Mouse (Mus musculus) liver, embryonic 11.5 days (tissue): Measurements from ENCODE around the gene Anapc15. TPM values are rescaled to one million over a fixed set of nuclear protein-coding genes. Genes with fewer than 3 reads are reported as not detected.
"Not testable (repeated sequence)": the region's sequence is repeated elsewhere in the genome, so short reads cannot be mapped to it uniquely, and the experiment has no call there.

Source experiments
- ATAC-seq: fragments of 200-750 bp; cut with Nextera tagmentation; replicated peaks from 2 replicates; pipeline ENCODE4 v1.8.0; 2017; ENCODE audit warnings: moderate number of reproducible peaks, mild to moderate bottlenecking, moderate TSS enrichment, moderate library complexity; ENCODE audit not compliant: low FRiP score
- DNase-seq: peaks from one replicate; pipeline ENCODE4 v3.0.0-alpha.2; 2017; ENCODE audit warnings: low spot score
- H3K27ac ChIP-seq: fragments of 300-500 bp; sonication (generic); 2 replicates; pipeline ENCODE4 v1.5.1; 2014; ENCODE audit warnings: mild to moderate bottlenecking, low read depth, low read length, control low read depth
- H3K27me3 ChIP-seq: fragments of 300-500 bp; sonication (generic); replicated peaks from 2 replicates; pipeline ENCODE4 v1.6.1; 2014; ENCODE audit warnings: low read length, mixed read lengths; ENCODE audit not compliant: control insufficient read depth, insufficient read depth
- H3K36me3 ChIP-seq: fragments of 300-500 bp; sonication (generic); 2 replicates; pipeline ENCODE4 v1.6.1; 2014; ENCODE audit warnings: mild to moderate bottlenecking, low read length, moderate library complexity, mixed read lengths; ENCODE audit not compliant: control insufficient read depth, insufficient read depth
- H3K4me1 ChIP-seq: fragments of 300-500 bp; sonication (generic); replicated peaks from 2 replicates; pipeline ENCODE4 v1.6.1; 2014; ENCODE audit warnings: low read length, mixed read lengths; ENCODE audit not compliant: control insufficient read depth, insufficient read depth
- H3K4me2 ChIP-seq: fragments of 300-500 bp; sonication (generic); 2 replicates; pipeline ENCODE4 v1.6.1; 2014; ENCODE audit warnings: mild to moderate bottlenecking, control low read depth, moderate library complexity
- H3K4me3 ChIP-seq: fragments of 300-500 bp; sonication (generic); 2 replicates; pipeline ENCODE4 v1.5.1; 2014; ENCODE audit warnings: low read depth, low read length, control low read depth
- H3K9ac ChIP-seq: fragments of 300-500 bp; sonication (generic); 2 replicates; pipeline ENCODE4 v1.6.1; 2014; ENCODE audit warnings: low read depth, low read length, control low read depth
- H3K9me3 ChIP-seq: fragments of 300-500 bp; sonication (generic); 2 replicates; pipeline ENCODE4 v1.6.1; 2016; ENCODE audit warnings: low read length, inconsistent platforms, mixed read lengths; ENCODE audit not compliant: control insufficient read depth
- WGBS: fragments of 180-500 bp; shearing (Covaris S2); extraction: QIAGEN DNeasy Blood & Tissue Kit; methylation state at CpG from one replicate; pipeline ENCODE4 v1.1.7; 2014; 5-methylcytosine and 5-hydroxymethylcytosine counted together
- microRNA-seq: library from miRNA; unstranded; fragments of <30 nt; microRNA quantifications from one replicate; pipeline ENCODE4, GENCODE M21; 2017; ENCODE audit warnings: borderline number of aligned reads
- polyA plus RNA-seq: library from polyadenylated mRNA; unstranded; fragments of >200 nt; fragmentation: Nextera tagmentation; extraction: Ambion mirVana; gene quantifications from 2 replicates; pipeline ENCODE4 v1.2.1, GENCODE M21; 2014

The Anapc15 gene
- polyA plus RNA-seq, 1 experiment from 2014 or later: 96.2 TPM

GRCm38 (mm10) chr7:101939758-101940157 is 76.2 kb downstream of the Anapc15 start:
- no peak overlapping the region for H3K4me2 ChIP-seq
- 91% methylated on average over 4 of the region's 4 CpGs for WGBS
- no peak overlapping the region for H3K27ac ChIP-seq
- DNase-seq (no peak), ATAC-seq (no peak)
- H3K9ac ChIP-seq: no peak overlapping the region
- peaks cover 5% of the 10 kb centered on the region for H3K4me1 ChIP-seq
- H3K36me3 ChIP-seq: peaks cover 5% of the 10 kb centered on the region; the same call in 1 of the 2 replicates
- no peaks in the 10 kb centered on the region for H3K9me3 ChIP-seq
- H3K27me3 ChIP-seq: no peaks in the 10 kb centered on the region
- H3K4me3 ChIP-seq: no peak overlapping the region

- H3K9me3 ChIP-seq, H3K4me2 ChIP-seq, H3K4me1 ChIP-seq, H3K9ac ChIP-seq, H3K36me3 ChIP-seq, H3K27ac ChIP-seq, H3K27me3 ChIP-seq, ATAC-seq, H3K4me3 ChIP-seq, DNase-seq: not testable (repeated sequence)
- WGBS: 72% methylated on average over 5 of the region's 5 CpGs
Measured at GRCm38 (mm10) chr7:101949008-101949407, 85.5 kb downstream of the Anapc15 start.

Small RNA genes lying within 50 kb of the gene (microRNA-seq; reads per million reads assigned to microRNA genes)
- gene Gm22655: not detected

Other genes with a start within 250 kb of the Anapc15 start
- gene Clpb, start 200.1 kb upstream of the Anapc15 start, polyA plus RNA-seq: 51.3 and 54.7 TPM in 2 replicates
- 0.10 TPM in 1 of 2 replicates, not detected in the other for gene Phox2a, start 45.4 kb upstream of the Anapc15 start, polyA plus RNA-seq
- 22.3 and 23.4 TPM in 2 replicates for gene Inppl1, start 25.5 kb upstream of the Anapc15 start, polyA plus RNA-seq
- 3.3 and 3.9 TPM in 2 replicates for gene Folr2, start 6.5 kb upstream of the Anapc15 start, polyA plus RNA-seq
- 0.27 and 0.42 TPM in 2 replicates for gene Folr1, start 7.1 kb downstream of the Anapc15 start, polyA plus RNA-seq
- gene Lamtor1, start 42.2 kb downstream of the Anapc15 start, polyA plus RNA-seq: 119 and 124 TPM in 2 replicates
- 0.71 and 0.75 TPM in 2 replicates for gene Tomt, start 42.6 kb downstream of the Anapc15 start, polyA plus RNA-seq
- 5.5 and 6.4 TPM in 2 replicates for gene Lrrc51, start 70.2 kb downstream of the Anapc15 start, polyA plus RNA-seq
- 66.2 and 66.3 TPM in 2 replicates for gene Numa1, start 70.4 kb downstream of the Anapc15 start, polyA plus RNA-seq
- 2.4 and 3.9 TPM in 2 replicates for gene Il18bp, start 155.0 kb downstream of the Anapc15 start, polyA plus RNA-seq
- 16.4 and 16.7 TPM in 2 replicates for gene Rnf121, start 201.8 kb downstream of the Anapc15 start, polyA plus RNA-seq
- gene Xndc1, start 201.8 kb downstream of the Anapc15 start, polyA plus RNA-seq: 19.5 and 24.6 TPM in 2 replicates
- 0.71 and 0.81 TPM in 2 replicates for gene Xntrpc, start 202.0 kb downstream of the Anapc15 start, polyA plus RNA-seq
- not detected in 2 replicates for gene Trpc2, start 219.4 kb downstream of the Anapc15 start, polyA plus RNA-seq
- gene Art1, start 238.0 kb downstream of the Anapc15 start, polyA plus RNA-seq: 0.38 and 1.1 TPM in 2 replicates
- 0.58 and 0.78 TPM in 2 replicates for gene Art5, start 245.8 kb downstream of the Anapc15 start, polyA plus RNA-seq